Mouse (Mus musculus): Measurements from ENCODE around the gene Ube2t.
A peak's percentile ranks its signal among the peaks of the same experiment; 100 is the strongest.

Ube2t gene

GRCm38 (mm10) chr1:134995437-134995836 is 33.1 kb downstream of the Ube2t start:
- no peak for DNase-seq (ENCODE audit: low spot score in 2 of 2)

GRCm38 (mm10) chr1:134995954-134996353 is 33.6 kb downstream of the Ube2t start:
- no peak for DNase-seq (ENCODE audit: low spot score in 2 of 2)

GRCm38 (mm10) chr1:134996471-134996870 is 34.1 kb downstream of the Ube2t start:
- DNase-seq (ENCODE audit: low spot score in 2 of 2) = no peak

- DNase-seq (ENCODE audit: low spot score in 2 of 2) = no peak
Measured at GRCm38 (mm10) chr1:134997568-134997967, 35.2 kb downstream of the Ube2t start.

- DNase-seq (ENCODE audit: low spot score in 2 of 2) = peak; percentile 27 to 28
Measured at GRCm38 (mm10) chr1:134998231-134998630, 35.9 kb downstream of the Ube2t start.

- DNase-seq (ENCODE audit: low spot score in 2 of 2) = no peak
Measured at GRCm38 (mm10) chr1:135000527-135000926, 38.2 kb downstream of the Ube2t start.

GRCm38 (mm10) chr1:135003346-135003745 is 41.0 kb downstream of the Ube2t start:
- no peak for DNase-seq (ENCODE audit: low spot score in 2 of 2)

- DNase-seq (ENCODE audit: low spot score in 2 of 2) = no peak
Measured at GRCm38 (mm10) chr1:135005696-135006095, 43.3 kb downstream of the Ube2t start.

GRCm38 (mm10) chr1:135009833-135010232 is 47.5 kb downstream of the Ube2t start:
- DNase-seq (ENCODE audit: low spot score in 2 of 2) = no peak

- DNase-seq (ENCODE audit: low spot score in 2 of 2) = no peak
Measured at GRCm38 (mm10) chr1:135011912-135012311, 49.5 kb downstream of the Ube2t start.

- no peak for DNase-seq (ENCODE audit: low spot score in 2 of 2)
Measured at GRCm38 (mm10) chr1:135012472-135012871, 50.1 kb downstream of the Ube2t start.

GRCm38 (mm10) chr1:135014921-135015445 is 52.6 kb downstream of the Ube2t start:
- DNase-seq (ENCODE audit: low spot score in 2 of 2) = no peak

- no peak for DNase-seq (ENCODE audit: low spot score in 2 of 2)
Measured at GRCm38 (mm10) chr1:135016907-135017655, 54.7 kb downstream of the Ube2t start.

- DNase-seq (ENCODE audit: low spot score in 2 of 2) = no peak
Measured at GRCm38 (mm10) chr1:135017656-135018015, 55.3 kb downstream of the Ube2t start.

GRCm38 (mm10) chr1:135019087-135019774 is 56.9 kb downstream of the Ube2t start:
- peak in 1 of 2 experiments; percentile 24 for DNase-seq (ENCODE audit: low spot score in 2 of 2)

GRCm38 (mm10) chr1:135019775-135020167 is 57.4 kb downstream of the Ube2t start:
- no peak for DNase-seq (ENCODE audit: low spot score in 2 of 2)

GRCm38 (mm10) chr1:135020281-135020940 is 58.0 kb downstream of the Ube2t start:
- DNase-seq (ENCODE audit: low spot score in 2 of 2) = no peak

GRCm38 (mm10) chr1:135020970-135021369 is 58.6 kb downstream of the Ube2t start:
- DNase-seq (ENCODE audit: low spot score in 2 of 2) = no peak

- DNase-seq (ENCODE audit: low spot score in 2 of 2) = no peak
Measured at GRCm38 (mm10) chr1:135021936-135022335, 59.6 kb downstream of the Ube2t start.

- no peak for DNase-seq (ENCODE audit: low spot score in 2 of 2)
Measured at GRCm38 (mm10) chr1:135023583-135023982, 61.2 kb downstream of the Ube2t start.
